Mouse (Mus musculus) spleen, adult 2 months (tissue): ENCODE data around the gene Ccdc9.

ENCODE experiments used
- CTCF ChIP-seq: fragments of 200-500 bp; IDR thresholded peaks from 2 replicates; pipeline ENCODE4 v1.5.1; 2011; ENCODE audit warnings: mild to moderate bottlenecking, inconsistent platforms; ENCODE audit not compliant: insufficient read depth, insufficient read length, insufficient replicate concordance; ENCODE audit errors: extremely low read depth
- POLR2A ChIP-seq: fragments of 200-500 bp; IDR thresholded peaks from 2 replicates; pipeline ENCODE4 v1.6.1; 2011; ENCODE audit warnings: low read depth, low read length, inconsistent platforms

- TF ChIP-seq CTCF (no peak), POLR2A (no peak)
These were observed 28.8 kb downstream of the Ccdc9 start for GRCm38 (mm10) chr7:16257830-16258229.
